Mouse (Mus musculus) stomach, embryonic 15.5 days (tissue): Measurements from ENCODE around the gene Esrrb. TPM values are rescaled to one million over a fixed set of nuclear protein-coding genes. Genes with fewer than 3 reads are reported as not detected.

Experiments
- ATAC-seq: fragments of 200-750 bp; cut with Nextera tagmentation; 2 replicates; pipeline ENCODE4 v1.8.0; 2017; ENCODE audit warnings: low read depth, moderate number of reproducible peaks, moderate TSS enrichment; ENCODE audit not compliant: insufficient read depth, low FRiP score
- H3K27ac ChIP-seq: fragments of 300-500 bp; sonication (generic); 2 replicates; pipeline ENCODE4 v1.5.1; 2015; ENCODE audit warnings: mild to moderate bottlenecking, inconsistent platforms
- H3K27me3 ChIP-seq: fragments of 300-500 bp; sonication (generic); replicated peaks from 2 replicates; pipeline ENCODE4 v1.6.1; 2015; ENCODE audit warnings: inconsistent platforms
- H3K36me3 ChIP-seq: fragments of 300-500 bp; sonication (generic); 2 replicates; pipeline ENCODE4 v1.6.1; 2015; ENCODE audit warnings: inconsistent platforms
- H3K4me1 ChIP-seq: fragments of 300-500 bp; sonication (generic); 2 replicates; pipeline ENCODE4 v1.6.1; 2015; ENCODE audit warnings: inconsistent platforms
- H3K4me2 ChIP-seq: fragments of 300-500 bp; sonication (generic); 2 replicates; pipeline ENCODE4 v1.6.1; 2015; ENCODE audit warnings: mild to moderate bottlenecking, inconsistent platforms
- H3K4me3 ChIP-seq: fragments of 300-500 bp; sonication (generic); replicated peaks from 2 replicates; pipeline ENCODE4 v1.5.1; 2015; ENCODE audit warnings: inconsistent platforms
- H3K9ac ChIP-seq: fragments of 300-500 bp; sonication (generic); 2 replicates; pipeline ENCODE4 v1.6.1; 2015; ENCODE audit warnings: inconsistent platforms
- H3K9me3 ChIP-seq: fragments of 300-500 bp; sonication (generic); 2 replicates; pipeline ENCODE4 v1.6.1; 2016; ENCODE audit warnings: inconsistent platforms
- WGBS: fragments of 180-500 bp; shearing (Covaris S2); methylation state at CpG from one replicate; pipeline ENCODE4 v1.1.7; 2015; 5-methylcytosine and 5-hydroxymethylcytosine counted together
- polyA plus RNA-seq: library from polyadenylated mRNA; unstranded; fragments of >200 nt; fragmentation: Nextera tagmentation; extraction: Ambion mirVana; gene quantifications from 2 replicates; pipeline ENCODE4 v1.2.1, GENCODE M21; 2015

The Esrrb gene
- polyA plus RNA-seq: 0.15 and 0.22 TPM in 2 replicates

DNA sequence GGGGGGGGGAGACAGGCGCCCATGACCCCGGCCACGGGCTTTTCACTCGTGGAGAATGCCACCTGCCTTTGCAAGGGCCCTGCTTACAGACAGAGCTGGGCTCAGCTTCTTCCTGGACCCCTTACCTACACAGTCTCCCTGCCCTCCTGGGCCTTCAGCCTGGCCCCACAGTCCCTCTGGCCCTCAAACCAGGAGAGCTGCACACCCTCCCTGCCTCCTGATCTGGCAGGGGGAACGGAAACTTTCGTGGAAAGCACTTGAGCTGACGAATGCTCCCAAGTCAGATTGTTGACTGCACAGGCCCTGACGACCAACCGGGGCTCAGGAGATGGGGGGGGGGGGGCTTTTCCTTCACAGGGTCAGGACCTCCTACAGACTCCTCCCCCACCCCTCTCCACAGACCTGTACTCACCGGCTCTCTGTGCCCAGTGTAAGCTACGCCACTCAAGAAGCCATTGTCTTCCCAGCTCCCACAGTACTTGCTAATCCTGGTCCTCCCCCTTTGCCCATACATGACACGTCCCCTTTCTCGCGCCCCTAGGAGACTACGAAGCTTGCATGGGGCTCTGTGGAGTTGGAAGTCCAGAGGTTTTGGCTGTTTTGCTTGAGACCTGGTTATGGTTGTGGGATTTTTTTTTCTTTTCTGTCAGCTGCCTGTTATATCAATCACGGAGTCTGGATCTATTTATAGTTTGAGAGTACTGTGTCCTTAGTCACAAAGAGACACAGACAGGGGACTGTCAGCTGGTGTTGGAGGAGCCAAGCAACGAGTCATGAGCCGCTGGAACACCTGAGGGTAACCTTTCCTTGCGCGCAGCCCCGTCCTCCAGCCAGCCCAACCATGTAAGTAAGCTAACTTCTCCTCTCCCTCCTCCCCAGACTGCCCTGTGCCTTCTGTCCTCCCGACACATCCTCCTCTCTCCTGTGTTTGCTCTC, at the start of gene Esrrb:
Gene Esrrb (plus strand): TSS at position 422 of the 936 bp plus-strand sequence.
- Histone ChIP-seq H3K27ac (no peak within 1 kb of the TSS), H3K4me2 (no peak within 1 kb of the TSS), H3K36me3 (no peaks in the 10 kb centered on the region), H3K4me3 (no peak within 1 kb of the TSS), H3K27me3 (0 out of 2 replicates have a peak, but pooled peaks cover 2% of the 10 kb centered on the region), H3K9ac (no peak within 1 kb of the TSS), H3K9me3 (no peaks in the 10 kb centered on the region), H3K4me1 (0 out of 2 replicates have a peak, but pooled peaks cover 3% of the 10 kb centered on the region)
- 29% methylated on average over 22 of the region's 22 CpGs for WGBS
- 0 out of 2 replicates have a peak, but pooled peaks have one; percentile 40 for ATAC-seq

DNA sequence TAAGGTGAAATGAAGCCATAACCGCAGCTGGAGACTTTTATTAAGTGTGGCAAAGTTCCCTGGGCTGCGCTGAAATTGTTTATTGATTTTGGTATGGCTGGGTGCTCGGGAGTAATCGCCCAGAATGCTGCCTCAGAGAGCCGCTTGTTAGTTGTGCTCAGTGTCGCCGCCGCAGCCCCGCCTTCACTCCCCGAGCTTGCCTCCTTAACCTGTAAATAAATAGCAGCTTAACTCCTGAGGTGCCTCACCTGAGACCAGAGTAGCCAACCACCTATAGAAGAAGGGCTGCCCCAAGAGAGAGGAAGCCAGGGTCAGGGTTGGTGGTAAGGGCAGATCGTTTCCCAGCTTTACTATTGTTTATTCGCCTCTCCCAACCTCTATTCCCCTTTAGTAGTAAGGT, 40.3 kb upstream of the Esrrb start:
- no peak; the same call in 1 of the 2 replicates for ATAC-seq

DNA sequence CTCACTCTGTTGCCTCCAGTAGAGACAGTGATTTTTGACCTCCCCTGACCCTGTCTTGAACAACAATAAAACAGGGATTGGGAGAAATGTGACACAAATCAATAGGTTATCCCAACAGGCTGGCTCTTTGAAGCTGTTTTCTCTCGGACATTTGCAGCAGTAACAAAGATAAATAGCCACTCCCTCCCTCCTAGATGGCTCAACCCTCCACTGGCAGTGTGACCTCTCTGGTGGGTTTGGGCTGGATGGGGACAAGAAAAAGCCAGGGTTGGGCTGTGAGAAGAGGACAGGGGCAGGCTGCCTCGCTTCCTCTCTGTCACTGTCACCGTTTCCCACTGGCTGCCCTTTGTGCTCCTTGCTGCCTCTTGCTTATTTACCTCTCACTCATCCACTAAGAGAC, 36.6 kb upstream of the Esrrb start:
- Histone ChIP-seq H3K4me2 (no peak overlapping the region), H3K9me3 (no peaks in the 10 kb centered on the region), H3K27ac (no peak overlapping the region), H3K4me3 (no peak overlapping the region), H3K36me3 (no peaks in the 10 kb centered on the region), H3K9ac (no peak overlapping the region), H3K4me1 (peaks cover 7% of the 10 kb centered on the region; the same call in 1 of the 2 replicates), H3K27me3 (0 out of 2 replicates have a peak, but pooled peaks cover 3% of the 10 kb centered on the region)
- WGBS: 37% methylated on average over 3 of the region's 3 CpGs
- no peak for ATAC-seq

More for the DNA sequence above, 40.3 kb upstream of the Esrrb start:
- WGBS: 14% methylated on average over 12 of the region's 12 CpGs
- H3K4me3 ChIP-seq: no peak overlapping the region
- 0 out of 2 replicates have a peak, but pooled peaks cover 4% of the 10 kb centered on the region for H3K27me3 ChIP-seq
- peak overlapping the region; percentile 29 for H3K4me2 ChIP-seq
- peaks cover 7% of the 10 kb centered on the region; the same call in 1 of the 2 replicates for H3K4me1 ChIP-seq
- H3K36me3 ChIP-seq: no peaks in the 10 kb centered on the region
- no peak overlapping the region for H3K9ac ChIP-seq
- no peaks in the 10 kb centered on the region for H3K9me3 ChIP-seq
- H3K27ac ChIP-seq: no peak overlapping the region

DNA sequence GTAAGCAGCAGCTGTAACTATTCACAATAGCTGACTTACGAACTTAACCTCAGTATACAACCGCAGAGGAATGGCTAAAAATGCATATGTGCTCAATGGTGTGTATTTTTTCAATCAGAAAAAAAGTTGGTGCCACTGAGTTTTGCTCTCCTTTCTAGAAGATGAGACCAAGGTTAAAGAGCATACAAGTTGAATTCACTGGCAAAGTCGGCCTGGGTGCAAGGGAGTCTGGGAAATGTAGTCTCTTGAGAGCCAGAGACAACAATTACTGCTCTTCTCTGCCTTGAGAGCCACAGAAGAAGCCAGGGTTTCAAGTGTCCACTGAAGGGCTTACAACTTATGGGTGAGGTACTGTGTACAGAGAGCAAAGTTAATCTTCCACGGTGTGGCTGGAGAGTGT, 31.1 kb upstream of the Esrrb start:
- H3K27me3 ChIP-seq: no peaks in the 10 kb centered on the region
- H3K36me3 ChIP-seq: no peaks in the 10 kb centered on the region
- ATAC-seq: no peak
- no peak overlapping the region for H3K9ac ChIP-seq
- H3K27ac ChIP-seq: no peak overlapping the region
- H3K4me2 ChIP-seq: no peak overlapping the region
- no peak overlapping the region for H3K4me3 ChIP-seq
- no peaks in the 10 kb centered on the region for H3K4me1 ChIP-seq
- H3K9me3 ChIP-seq: no peaks in the 10 kb centered on the region
- WGBS: 42% methylated on average over 4 of the region's 4 CpGs

DNA sequence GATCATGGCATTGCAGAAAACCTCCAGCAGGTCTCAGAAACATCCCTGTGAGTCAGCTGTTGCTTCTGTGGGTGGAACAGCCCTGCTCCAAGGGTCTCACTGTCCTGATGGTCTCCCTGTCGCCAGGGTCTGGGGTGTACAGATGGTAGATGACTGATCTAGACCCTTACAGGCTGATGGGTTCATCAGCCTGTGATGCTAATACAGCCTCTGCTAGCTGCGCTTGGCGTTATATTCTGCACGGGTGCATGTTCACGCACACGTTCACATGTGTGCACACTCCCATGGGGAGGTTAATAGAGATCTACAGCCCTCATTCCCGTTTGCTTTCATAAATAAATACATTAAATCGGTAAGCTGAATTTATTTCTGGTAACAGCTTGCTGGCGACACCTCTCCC, 30.2 kb upstream of the Esrrb start:
- no peaks in the 10 kb centered on the region for H3K4me1 ChIP-seq
- H3K27me3 ChIP-seq: no peaks in the 10 kb centered on the region
- 87% methylated on average over 9 of the region's 9 CpGs for WGBS
- ATAC-seq: no peak
- no peak overlapping the region for H3K27ac ChIP-seq
- no peaks in the 10 kb centered on the region for H3K9me3 ChIP-seq
- no peak overlapping the region for H3K9ac ChIP-seq
- no peaks in the 10 kb centered on the region for H3K36me3 ChIP-seq
- H3K4me3 ChIP-seq: no peak overlapping the region
- no peak overlapping the region for H3K4me2 ChIP-seq

DNA sequence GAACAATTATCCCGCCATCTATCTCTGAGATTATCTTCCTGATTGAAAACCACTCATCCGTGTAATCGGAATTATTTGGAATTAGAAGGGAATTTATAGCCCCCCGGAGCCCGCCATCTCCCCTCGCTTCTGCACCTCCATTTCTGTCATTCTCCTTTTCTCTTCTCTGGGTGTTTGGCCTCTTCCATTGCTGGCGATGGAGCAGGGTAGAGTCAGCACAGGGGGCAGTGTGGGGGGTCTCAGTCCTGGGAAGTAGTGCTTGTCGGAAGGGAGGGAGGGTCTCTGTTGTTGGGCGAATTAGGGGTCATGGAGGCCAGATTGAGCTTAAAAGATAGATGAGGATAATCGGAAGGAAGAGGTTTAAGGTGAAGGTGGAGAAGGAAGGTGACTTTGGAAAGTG, 29.7 kb upstream of the Esrrb start:
- H3K36me3 ChIP-seq: no peaks in the 10 kb centered on the region
- no peak overlapping the region for H3K27ac ChIP-seq
- no peaks in the 10 kb centered on the region for H3K4me1 ChIP-seq
- no peaks in the 10 kb centered on the region for H3K9me3 ChIP-seq
- H3K4me3 ChIP-seq: no peak overlapping the region
- no peaks in the 10 kb centered on the region for H3K27me3 ChIP-seq
- no peak for ATAC-seq
- no peak overlapping the region for H3K4me2 ChIP-seq
- no peak overlapping the region for H3K9ac ChIP-seq
- WGBS: 75% methylated on average over 10 of the region's 10 CpGs

DNA sequence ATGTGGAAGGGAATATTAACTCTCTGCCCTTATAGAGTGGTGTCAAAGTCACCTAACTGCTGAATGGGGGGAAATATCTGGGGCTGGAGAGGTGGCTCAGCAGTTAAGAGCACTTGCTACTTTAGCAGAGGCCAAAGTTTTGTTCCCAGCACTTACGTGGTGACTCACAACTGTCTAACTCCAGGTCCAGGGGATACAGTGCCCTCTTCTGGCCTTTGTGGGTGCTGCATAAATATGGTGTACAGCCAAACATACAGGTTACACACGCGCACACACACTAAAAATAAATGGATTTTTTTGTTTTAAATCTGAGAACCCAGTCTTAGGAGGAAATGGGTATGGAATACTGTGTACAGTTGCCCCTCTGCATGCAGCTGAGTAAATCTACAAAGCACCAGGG, 24.7 kb upstream of the Esrrb start:
- 93% methylated on average over 3 of the region's 3 CpGs for WGBS
- ATAC-seq: no peak
- no peak overlapping the region for H3K4me2 ChIP-seq
- H3K27ac ChIP-seq: no peak overlapping the region
- no peak overlapping the region for H3K9ac ChIP-seq
- H3K4me1 ChIP-seq: no peaks in the 10 kb centered on the region
- no peaks in the 10 kb centered on the region for H3K9me3 ChIP-seq
- no peak overlapping the region for H3K4me3 ChIP-seq
- H3K27me3 ChIP-seq: no peaks in the 10 kb centered on the region
- no peaks in the 10 kb centered on the region for H3K36me3 ChIP-seq

DNA sequence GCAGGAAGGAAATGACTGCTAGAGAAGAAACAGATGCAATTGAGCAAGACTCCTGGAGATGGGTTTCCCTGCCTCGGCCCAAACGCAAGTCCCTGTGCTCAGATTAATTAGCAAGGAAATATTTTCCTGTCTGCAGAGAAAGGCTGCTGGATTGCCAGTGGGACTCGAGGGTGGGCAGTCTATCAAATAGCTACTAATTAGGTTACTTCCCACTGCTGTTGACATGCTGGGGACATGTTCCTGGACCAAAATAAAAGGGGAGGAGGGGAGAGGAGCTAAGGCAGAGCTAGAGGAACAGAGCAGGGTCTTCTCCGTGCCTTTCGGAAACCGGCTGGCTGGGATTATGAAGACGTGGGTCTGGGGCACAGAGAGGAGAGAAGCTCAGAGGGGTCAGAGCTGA, 24.0 kb upstream of the Esrrb start:
- no peak overlapping the region for H3K9ac ChIP-seq
- H3K4me1 ChIP-seq: no peaks in the 10 kb centered on the region
- no peak overlapping the region for H3K4me2 ChIP-seq
- no peak overlapping the region for H3K27ac ChIP-seq
- no peaks in the 10 kb centered on the region for H3K9me3 ChIP-seq
- 38% methylated on average over 7 of the region's 7 CpGs for WGBS
- no peaks in the 10 kb centered on the region for H3K36me3 ChIP-seq
- H3K4me3 ChIP-seq: no peak overlapping the region
- no peaks in the 10 kb centered on the region for H3K27me3 ChIP-seq
- ATAC-seq: no peak

DNA sequence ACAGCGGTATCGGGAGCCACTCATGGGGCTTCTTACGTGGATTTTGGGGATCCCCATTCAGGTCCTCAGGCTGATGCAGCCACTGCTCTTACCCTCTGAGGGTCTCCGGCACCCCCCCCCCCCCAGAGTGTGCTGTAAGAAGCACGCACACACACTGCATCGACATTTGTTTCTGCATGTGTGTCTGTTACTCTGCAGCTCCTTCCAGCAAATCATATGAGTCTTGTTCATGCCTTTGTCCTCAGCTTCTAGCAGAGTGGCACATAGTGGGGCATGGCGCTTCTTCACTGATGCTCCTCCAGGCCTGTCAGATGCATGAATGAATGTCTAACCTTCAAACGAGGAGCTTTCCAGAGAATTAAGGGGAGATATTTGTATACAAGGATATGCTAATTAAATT, 11.4 kb upstream of the Esrrb start:
- Histone ChIP-seq H3K9ac (no peak overlapping the region), H3K27me3 (no peaks in the 10 kb centered on the region), H3K4me3 (no peak overlapping the region)

DNA sequence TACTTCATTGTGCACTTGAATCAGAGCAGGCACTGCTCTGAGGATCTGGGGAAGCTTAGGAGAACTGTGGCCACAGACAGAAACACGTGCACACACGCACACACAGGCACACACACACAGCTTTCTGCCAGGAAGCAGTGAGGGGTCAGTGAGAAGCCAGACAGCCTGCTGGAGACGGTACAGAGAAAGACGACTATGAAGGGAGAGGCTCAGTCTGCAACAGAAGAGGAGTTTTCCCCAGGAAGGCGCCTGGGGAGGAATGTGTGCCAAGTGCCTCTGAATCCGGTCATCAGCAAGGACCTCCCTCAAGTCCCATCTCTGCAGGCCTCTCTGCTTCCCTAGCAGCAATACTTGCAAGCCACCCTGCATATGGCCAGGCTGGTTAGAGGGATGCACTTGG, 1.5 kb upstream of the Esrrb start:
- 45% methylated on average over 6 of the region's 6 CpGs for WGBS
- no peaks in the 10 kb centered on the region for H3K36me3 ChIP-seq
- no peak overlapping the region for H3K27ac ChIP-seq
- no peak; the same call in 1 of the 2 replicates for ATAC-seq
- H3K27me3 ChIP-seq: 0 out of 2 replicates have a peak, but pooled peaks cover 2% of the 10 kb centered on the region
- H3K4me1 ChIP-seq: 0 out of 2 replicates have a peak, but pooled peaks cover 3% of the 10 kb centered on the region
- H3K9ac ChIP-seq: no peak overlapping the region
- H3K4me2 ChIP-seq: no peak overlapping the region
- H3K9me3 ChIP-seq: no peaks in the 10 kb centered on the region
- H3K4me3 ChIP-seq: no peak overlapping the region

More for the DNA sequence above, 11.4 kb upstream of the Esrrb start:
- WGBS: 76% methylated on average over 8 of the region's 8 CpGs
- Histone ChIP-seq H3K4me1 (no peaks in the 10 kb centered on the region), H3K9me3 (no peaks in the 10 kb centered on the region), H3K27ac (no peak overlapping the region), H3K4me2 (no peak overlapping the region), H3K36me3 (no peaks in the 10 kb centered on the region)
- no peak for ATAC-seq

DNA sequence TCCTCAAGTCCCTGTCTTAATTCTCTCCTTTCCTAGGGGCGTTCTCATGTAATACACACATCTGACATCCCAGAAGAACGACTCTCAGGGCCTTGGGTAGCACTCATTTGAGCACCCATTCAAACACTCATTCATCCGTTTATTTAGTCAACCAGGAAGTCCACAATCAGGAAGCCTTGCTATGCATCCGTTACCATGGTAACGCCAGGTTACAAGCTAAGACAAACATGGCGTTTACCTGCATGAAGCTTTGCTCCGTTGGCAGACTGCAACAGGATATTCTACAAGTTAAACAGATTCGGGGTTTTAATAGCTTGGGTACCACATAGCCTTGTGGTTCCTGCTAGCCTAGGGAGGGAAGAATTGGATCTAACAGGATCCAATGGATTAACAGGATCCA, 1.0 kb upstream of the Esrrb start:
- 67% methylated on average over 8 of the region's 8 CpGs for WGBS
- no peak for ATAC-seq
- H3K27me3 ChIP-seq: 0 out of 2 replicates have a peak, but pooled peaks cover 2% of the 10 kb centered on the region
- H3K9me3 ChIP-seq: no peaks in the 10 kb centered on the region
- no peak overlapping the region for H3K4me2 ChIP-seq
- no peak overlapping the region for H3K9ac ChIP-seq
- no peak overlapping the region for H3K27ac ChIP-seq
- 0 out of 2 replicates have a peak, but pooled peaks cover 3% of the 10 kb centered on the region for H3K4me1 ChIP-seq
- no peaks in the 10 kb centered on the region for H3K36me3 ChIP-seq
- no peak overlapping the region for H3K4me3 ChIP-seq

DNA sequence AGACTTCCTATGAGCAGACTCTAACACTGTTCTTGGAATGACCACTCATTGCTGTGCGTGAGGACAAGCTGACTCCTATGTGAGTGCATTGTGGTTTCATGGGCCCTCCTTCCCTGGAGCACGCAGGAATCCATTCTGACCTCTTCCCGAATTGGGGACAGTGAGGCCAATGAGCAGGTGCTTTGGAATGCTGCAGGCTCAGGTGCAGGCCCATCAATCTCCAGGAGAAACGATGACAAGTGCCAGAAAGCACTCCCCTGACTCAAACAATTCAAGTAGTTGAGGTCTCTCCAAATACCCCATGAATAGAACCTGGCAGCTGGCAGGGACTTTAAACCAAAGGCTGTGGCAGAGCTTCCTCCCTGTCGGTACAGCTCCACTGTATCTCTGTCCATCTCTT, 3.4 kb downstream of the Esrrb start:
- no peak overlapping the region for H3K27ac ChIP-seq
- no peak overlapping the region for H3K4me3 ChIP-seq
- 0 out of 2 replicates have a peak, but pooled peaks cover 2% of the 10 kb centered on the region for H3K27me3 ChIP-seq
- H3K4me1 ChIP-seq: 0 out of 2 replicates have a peak, but pooled peaks cover 3% of the 10 kb centered on the region
- no peak for ATAC-seq
- H3K4me2 ChIP-seq: no peak overlapping the region
- WGBS: 14% methylated on average over 5 of the region's 5 CpGs
- H3K36me3 ChIP-seq: no peaks in the 10 kb centered on the region
- no peak overlapping the region for H3K9ac ChIP-seq
- H3K9me3 ChIP-seq: no peaks in the 10 kb centered on the region
